Mouse (Mus musculus) T-helper 2 cell (primary cell): Measurements from ENCODE around the gene Fscn1.

Experiments
- in situ Hi-C: fragments of 300-600 bp; cut with MboI, MseI; formaldehyde crosslinking; loops from one replicate; pipeline ENCODE4 v1.15.1; 2025; ENCODE audit warnings: high pct_unique_total_duplicates

Fscn1 gene

DNA sequence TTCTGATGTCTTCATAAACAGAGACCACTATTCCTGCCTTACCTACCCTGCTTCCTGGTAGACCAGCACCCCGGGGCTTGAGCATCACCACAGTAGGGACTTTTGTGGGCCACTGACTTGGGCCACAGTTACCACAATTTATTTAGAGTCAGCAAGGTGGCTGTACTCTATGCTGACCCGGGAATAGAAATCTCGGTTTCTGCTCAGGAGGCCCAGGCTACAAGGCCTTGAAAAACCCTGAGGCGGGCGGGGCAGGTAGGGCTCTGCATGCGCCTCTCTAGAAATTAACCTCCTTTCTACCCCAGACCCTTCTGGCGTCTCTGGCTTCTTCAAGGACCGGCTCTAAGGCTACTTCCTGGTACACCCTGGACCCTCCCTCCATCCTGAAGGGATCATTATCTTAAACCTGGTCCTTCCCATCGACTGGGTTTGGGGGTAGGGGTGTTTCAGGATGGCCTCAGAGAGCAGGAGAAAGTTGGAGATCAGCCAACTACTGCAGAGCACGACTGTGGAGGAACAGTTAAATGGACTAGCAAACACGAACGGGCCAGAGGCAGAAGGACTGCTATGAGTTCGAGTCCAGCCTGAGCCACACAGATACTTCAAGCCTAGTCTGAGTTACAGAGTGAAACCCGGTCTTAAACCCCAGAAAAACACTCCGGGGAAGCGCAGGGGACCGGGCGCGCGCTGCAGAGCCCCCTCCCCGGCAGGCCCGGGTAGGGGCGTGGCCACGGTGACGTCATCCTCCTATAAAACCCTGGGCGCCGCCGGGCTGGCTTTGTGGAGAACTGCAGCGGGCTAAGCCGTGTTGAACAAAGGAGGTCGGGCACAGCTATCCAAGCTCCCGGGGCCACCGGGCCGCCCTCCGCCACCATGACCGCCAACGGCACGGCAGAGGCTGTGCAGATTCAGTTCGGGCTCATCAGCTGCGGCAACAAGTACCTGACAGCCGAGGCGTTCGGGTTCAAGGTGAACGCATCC is at the start of gene Fscn1:
Fscn1 (plus strand) TSS at position 768 of the 981 bp plus-strand sequence.
- in situ Hi-C loops = no loop called here

GRCm38 (mm10) chr5:142911629-142912028 is 48.5 kb upstream of the Fscn1 start:
- in situ Hi-C loops = no loop called here

DNA sequence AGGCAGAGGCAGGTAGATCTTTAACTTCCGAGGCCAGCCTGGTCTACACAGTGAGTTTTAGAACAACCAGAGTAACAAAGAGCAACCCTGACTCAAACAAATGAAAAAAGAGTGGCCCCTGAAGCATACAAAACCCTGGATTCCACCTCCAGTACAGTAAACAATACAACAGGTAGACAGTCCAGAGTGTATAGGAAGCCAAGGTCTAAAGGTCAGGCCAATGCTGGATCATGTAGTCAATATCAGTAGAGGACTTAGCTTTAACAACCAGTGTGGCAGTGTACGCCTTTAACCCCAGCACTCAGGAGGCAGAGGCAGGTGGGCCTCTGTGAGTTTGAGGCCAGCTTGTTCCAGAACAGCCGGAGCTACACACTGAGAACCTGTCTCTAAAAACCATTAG is 47.8 kb upstream of the Fscn1 start:
- in situ Hi-C loops = no loop called here

GRCm38 (mm10) chr5:142912739-142913138 is 47.4 kb upstream of the Fscn1 start:
- in situ Hi-C loops = no loop called here

DNA sequence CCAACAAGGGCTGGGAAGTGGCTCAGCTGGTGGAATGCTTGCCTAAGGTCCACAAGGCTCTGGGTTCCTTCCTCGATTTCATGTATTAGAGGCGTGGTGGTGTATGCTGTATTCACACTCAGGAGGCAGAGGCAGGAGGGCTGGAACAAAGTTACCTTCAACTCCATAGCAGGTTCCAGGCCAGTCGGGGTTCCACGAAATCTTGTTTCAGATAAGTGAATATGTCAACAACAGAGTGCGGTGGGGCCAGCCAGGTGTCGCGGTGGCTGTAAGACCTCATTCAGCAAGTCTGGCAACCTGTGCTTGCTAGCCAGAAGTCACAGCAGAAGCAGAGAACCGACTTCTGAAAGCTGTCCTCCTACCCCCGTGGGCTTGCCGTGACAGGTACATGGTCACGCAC is 44.9 kb upstream of the Fscn1 start:
- in situ Hi-C loops = no loop called here

DNA sequence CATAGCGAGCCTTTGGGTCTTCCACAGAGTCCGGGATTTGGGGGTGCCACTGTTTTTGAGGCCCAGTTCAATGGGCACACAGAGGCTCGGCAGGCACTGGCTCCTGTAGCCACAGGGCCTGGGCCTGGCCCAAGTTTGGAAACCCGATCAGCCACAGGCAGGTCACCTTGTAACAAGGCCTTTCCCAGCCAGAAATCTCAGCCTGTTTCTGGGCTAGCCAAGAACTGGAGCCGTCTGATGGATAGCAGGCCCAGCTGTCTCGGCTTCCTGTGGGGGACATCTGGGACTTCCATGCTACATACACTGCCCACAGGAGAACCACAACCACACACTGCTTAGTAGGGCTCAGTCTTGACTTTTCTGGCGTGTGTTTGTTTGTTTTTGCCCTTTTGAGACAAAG is 43.5 kb upstream of the Fscn1 start:
- in situ Hi-C loops = no loop called here

DNA sequence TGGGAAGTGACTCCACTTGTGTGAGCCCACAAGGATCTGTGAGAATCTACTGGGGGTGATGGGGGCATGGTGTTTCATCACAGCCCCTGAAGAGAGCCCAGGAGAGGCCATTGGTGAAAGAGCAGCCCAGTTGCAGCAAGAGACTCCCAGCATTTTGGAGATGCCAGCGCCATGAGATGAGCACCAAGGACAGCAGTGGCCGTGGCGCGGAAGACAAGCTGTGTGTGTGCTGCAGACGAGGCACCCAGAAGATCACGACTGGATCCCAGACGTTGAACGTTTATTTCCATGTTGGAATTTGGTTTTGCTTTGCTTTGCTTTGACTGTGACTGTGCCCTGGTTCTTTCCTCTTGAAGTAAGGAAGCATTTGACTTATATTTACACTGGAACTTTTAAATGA is 42.7 kb upstream of the Fscn1 start:
- in situ Hi-C loops = no loop called here

GRCm38 (mm10) chr5:142920311-142921073 is 39.7 kb upstream of the Fscn1 start:
- in situ Hi-C loops = no loop called here

DNA sequence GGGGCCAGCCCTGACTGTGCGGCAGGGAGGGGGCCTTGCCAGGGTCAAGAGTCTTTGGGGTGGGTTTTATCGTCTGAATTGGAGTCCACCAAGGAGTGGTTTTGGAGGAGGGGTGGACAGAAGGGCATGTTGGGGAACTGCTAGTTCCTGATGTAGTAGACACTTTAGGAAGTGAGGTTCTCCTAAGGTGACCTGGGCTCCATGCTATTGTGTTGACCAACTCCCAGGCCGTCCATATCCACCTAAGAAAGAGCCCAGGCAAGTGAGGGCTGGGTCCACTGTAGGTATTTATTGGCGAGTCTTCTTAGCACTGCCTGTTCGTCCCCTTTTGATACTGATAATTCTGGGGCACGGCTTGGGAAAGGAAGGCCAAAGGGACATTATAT is 39.1 kb upstream of the Fscn1 start:
- in situ Hi-C loops = no loop called here

DNA sequence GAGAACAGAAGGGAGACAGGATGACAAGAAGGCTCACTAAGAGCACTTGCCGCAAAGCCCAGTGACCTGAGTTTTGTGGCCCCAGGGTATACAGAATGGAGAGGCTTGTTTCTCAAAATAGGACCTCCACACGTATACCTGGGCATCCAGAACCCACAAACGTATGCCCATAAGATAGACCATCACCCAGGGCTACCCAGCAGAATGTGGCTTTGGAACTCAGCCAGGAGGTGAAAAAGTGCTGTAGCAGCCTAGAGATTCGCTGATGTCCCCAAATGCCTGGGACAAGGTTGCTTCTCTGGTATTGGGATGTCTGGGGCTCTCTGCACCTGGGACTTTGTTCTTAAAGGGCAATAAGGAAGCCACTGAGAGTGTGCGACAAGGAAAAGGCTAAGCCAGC is 37.9 kb upstream of the Fscn1 start:
- in situ Hi-C loops = no loop called here

- in situ Hi-C loops = no loop called here
These were observed 36.4 kb upstream of the Fscn1 start for GRCm38 (mm10) chr5:142923781-142924180.

DNA sequence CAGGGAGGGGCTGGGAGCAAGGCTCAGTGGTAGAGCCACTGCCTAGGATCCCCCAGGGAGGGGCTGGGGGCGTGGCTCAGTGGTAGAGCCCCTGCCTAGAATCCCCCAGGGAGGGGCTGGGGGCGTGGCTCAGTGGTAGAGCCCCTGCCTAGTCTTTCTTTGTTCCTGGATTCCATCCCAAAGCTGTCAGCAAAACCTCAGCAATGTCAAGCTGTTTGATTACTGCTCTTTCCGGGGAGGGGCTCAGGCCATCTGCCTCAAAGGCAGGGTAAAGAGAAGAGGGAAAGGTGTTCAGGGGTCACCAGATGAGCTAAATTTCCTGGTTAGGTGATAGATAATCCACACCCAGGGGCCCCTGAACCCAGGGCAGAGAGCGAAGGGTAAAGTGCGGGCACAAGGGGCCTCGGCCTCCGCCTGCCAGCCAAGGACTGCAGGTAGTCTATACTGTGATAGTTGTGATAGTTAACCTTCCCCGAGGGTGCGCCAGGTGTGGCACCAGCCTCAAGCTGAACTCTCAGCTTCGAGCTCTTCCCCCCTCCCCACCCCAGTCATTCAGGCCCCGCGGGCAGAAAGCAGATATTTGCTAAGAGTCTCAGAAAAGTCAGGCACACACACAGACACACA is 35.7 kb upstream of the Fscn1 start:
- in situ Hi-C loops = no loop called here

GRCm38 (mm10) chr5:142926204-142926939 is 33.8 kb upstream of the Fscn1 start:
- in situ Hi-C loops = no loop called here

DNA sequence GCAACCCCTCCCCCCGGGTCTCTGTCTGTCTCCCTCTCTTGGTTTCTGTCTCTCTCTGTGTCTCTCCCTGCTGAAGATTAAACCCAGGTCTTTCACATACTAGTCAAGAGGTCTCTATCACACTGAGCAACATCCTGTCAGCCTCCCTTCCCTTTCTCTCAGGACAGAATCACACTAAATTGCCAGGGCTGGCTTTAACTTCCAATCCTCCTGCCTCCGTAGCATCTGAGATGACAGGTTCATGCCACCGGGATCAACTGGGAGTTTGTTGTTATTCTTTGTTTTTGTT is 33.3 kb upstream of the Fscn1 start:
- in situ Hi-C loops = no loop called here

GRCm38 (mm10) chr5:142927341-142927930 is 32.7 kb upstream of the Fscn1 start:
- in situ Hi-C loops = no loop called here

DNA sequence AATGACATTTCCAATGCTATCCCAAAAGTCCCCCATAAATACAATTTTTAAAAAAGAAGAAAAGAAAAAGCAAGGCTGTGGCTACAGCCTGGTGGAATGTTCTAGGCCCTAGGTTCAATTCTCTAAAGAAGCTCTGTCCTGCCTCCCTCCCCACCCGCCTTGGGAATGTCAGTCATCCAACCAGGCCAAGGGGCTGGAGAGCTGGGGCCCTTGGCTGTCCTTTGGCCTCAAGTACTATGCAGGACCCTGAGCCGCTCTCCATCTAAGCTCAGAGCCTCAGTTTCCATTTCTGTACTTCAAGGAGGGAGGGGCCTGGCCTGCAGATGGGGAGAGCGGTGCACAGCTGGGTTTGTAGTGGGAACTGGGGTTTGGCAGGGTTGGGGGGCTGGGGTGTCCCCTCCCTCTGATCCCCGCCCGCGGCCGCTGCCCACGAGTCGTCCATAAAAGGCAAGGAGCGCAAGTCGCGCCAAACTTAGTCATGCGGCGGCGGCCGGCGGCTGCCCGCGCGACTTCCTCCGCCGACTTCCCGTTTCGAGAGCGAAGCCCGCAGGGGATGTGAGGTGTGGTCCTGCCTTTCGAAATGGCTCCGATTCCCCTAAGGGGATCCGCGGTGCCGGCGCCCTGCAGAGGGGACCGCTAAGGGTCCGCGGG is 31.3 kb upstream of the Fscn1 start:
- in situ Hi-C loops = no loop called here

GRCm38 (mm10) chr5:142929400-142929752 is 30.8 kb upstream of the Fscn1 start:
- in situ Hi-C loops = no loop called here

DNA sequence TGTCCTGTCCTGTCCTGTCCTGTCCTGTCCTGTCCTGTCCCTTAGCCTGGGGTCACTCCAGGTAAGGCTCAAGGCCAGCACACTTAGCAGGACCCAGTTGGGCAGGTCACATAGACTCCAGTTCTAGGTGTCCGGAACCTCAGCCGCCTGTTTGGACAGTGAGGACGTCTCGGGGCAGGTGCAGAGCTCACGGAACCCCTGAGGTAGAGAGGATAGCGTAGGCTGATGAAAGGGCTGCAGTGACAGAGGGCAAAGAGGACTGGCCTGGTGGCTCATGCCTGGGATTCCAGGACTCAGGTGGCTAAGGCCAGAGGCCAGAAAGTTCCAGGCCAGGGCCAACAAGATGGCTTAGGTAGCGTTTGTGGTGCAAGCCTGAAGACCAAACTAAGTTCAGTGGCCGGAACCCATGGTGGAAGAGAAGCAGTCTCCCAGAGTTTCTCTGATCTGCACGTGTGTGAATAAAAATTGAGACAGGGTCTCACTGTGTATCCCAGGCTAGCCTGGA is 28.9 kb upstream of the Fscn1 start:
- in situ Hi-C loops = loop anchor here (10.0 kb wide), 1 partner anchor 46 kb away; no protein-coding TSS in a partner anchor

DNA sequence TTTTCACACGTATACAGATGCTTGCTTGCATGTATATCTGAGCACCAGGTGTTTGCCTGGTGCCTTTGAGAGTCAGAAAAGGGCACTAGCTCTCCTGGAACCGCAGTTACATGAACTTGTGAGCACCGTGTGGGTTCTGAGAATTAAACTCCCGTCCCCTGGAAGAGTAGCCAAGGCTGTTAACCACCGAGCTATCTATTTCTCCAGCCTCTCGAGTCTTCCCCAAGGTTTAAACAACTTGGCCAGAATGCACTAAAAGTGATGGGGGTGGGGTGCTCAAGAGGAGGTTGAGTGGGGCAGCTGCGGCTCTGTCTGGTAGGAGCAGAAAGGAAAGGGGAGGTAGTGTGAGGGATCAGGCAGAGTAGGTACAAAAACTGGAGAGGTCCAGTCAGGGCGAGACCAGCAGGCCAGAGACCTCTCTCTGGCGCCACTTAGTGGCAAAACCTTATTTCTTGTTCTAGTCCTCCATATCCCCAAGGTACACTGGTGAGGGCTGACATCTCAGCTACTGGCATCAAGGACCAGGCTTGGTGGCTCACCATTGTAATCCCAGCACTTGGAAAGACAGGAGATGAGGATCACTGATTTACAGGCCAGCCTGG is 28.0 kb upstream of the Fscn1 start:
- in situ Hi-C loops = loop anchor here (10.0 kb wide), 1 partner anchor 47 kb away; no protein-coding TSS in a partner anchor

- in situ Hi-C loops = loop anchor here (10.0 kb wide), 1 partner anchor 48 kb away; no protein-coding TSS in a partner anchor
These were observed 27.4 kb upstream of the Fscn1 start for GRCm38 (mm10) chr5:142932731-142933130.
